Mouse (Mus musculus) cerebellum, postnatal 14 days (tissue): ENCODE results near the gene Pus7l.
"Not testable (repeated sequence)": the region's sequence is repeated elsewhere in the genome, so short reads cannot be mapped to it uniquely, and the experiment has no call there.

Experiments used
- DNase-seq, 2 experiments: peaks; one replicate each; pipeline ENCODE4 v3.0.0; 2021; ENCODE audit warnings: mixed read lengths in 2 of 2

The Pus7l gene

DNA sequence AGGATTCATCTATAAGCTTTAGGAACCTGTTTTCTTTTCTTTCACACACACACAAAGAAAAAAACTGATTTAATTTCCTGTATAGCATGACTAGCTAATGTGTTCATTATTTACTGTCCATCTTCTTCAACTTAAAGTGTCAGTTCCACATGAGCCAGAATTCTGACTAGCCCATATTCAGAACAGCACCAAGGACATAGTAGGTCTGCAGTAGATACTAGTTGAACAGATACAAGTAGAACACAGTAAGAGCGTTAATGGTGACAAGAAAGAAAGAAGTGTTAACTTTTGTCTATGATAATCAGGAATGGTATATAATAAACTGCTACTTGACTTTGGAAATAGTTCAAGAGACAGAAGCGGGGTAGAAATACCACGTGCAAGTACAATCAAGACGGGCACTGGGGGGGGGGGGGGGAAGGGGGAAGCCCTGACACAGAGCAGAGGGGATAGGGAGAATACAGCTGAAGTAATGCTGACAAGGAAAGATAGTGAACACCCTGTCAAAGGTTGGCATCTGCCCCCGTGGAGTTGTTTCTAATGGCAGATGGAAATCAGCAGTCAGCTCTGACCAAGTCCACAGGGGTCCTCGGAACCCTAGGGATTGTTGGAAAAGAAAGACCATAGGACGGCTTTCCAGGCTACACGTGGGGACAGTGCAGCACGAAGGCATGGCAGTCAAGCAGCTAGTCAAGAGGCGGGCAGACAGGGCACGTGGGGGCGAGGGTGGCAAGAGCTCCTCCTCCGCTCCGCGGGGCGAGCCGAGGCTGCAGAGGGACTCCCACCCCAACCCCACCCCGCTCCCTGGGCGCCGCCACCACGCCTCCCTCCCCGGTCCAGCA, 559 bp downstream of the Pus7l start:
- DNase-seq, result no peak

- no peak for DNase-seq
These were observed 4.1 kb downstream of the Pus7l start for GRCm38 (mm10) chr15:94539296-94539695.

DNA sequence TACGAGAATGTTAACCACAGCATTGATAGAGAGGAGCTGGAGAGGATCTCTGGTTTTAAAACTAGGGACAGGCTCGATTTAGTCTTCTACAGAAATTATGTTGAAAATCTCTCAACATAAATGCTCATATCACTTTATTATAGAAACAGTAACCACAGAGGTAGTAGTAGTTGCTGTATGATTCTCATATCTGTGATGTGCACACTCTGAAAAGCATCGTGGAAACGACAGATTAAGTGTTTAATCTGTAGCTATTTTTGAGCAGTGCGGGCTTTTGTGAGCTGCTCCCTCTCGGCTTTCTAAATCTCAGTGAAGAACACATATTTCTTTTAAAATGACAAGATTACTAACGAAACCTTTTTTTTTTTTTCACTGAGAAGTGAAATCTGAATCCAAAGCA, 7.8 kb downstream of the Pus7l start:
- DNase-seq, result no peak

GRCm38 (mm10) chr15:94532956-94533355, 10.4 kb downstream of the Pus7l start:
- DNase-seq, result no peak

- DNase-seq, result no peak
These were observed 11.0 kb downstream of the Pus7l start for GRCm38 (mm10) chr15:94532306-94532705.

- no peak for DNase-seq
These were observed 12.8 kb downstream of the Pus7l start for GRCm38 (mm10) chr15:94530519-94530918.

- DNase-seq, result no peak
These were observed 18.4 kb downstream of the Pus7l start for GRCm38 (mm10) chr15:94524956-94525355.

DNA sequence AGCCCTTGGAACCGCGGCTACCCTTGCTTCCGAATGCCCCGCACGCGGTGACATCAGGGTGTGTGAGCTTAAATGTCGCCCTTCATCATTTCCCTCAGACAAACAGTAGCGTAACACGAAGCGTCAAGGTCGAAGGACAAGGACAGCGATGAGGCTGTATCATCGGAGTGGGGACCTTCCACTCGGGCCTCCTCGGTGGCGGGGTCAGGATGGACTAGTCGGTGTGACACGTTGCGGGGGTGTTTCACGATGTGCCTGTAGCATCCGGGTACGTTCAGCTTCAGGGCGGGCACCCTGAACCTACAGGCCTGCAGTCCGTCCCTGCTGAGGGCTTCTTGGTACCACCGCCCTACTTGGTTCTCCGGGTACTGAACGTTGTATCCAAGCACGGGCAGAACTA, 20.1 kb downstream of the Pus7l start:
- DNase-seq, result no peak

GRCm38 (mm10) chr15:94520959-94521358, 22.4 kb downstream of the Pus7l start:
- DNase-seq, result no peak

- peak; percentile 67 to 68 for DNase-seq
These were observed 23.0 kb downstream of the Pus7l start for GRCm38 (mm10) chr15:94520205-94520900.

- DNase-seq, result no peak
These were observed 25.3 kb downstream of the Pus7l start for GRCm38 (mm10) chr15:94517913-94518491.

DNA sequence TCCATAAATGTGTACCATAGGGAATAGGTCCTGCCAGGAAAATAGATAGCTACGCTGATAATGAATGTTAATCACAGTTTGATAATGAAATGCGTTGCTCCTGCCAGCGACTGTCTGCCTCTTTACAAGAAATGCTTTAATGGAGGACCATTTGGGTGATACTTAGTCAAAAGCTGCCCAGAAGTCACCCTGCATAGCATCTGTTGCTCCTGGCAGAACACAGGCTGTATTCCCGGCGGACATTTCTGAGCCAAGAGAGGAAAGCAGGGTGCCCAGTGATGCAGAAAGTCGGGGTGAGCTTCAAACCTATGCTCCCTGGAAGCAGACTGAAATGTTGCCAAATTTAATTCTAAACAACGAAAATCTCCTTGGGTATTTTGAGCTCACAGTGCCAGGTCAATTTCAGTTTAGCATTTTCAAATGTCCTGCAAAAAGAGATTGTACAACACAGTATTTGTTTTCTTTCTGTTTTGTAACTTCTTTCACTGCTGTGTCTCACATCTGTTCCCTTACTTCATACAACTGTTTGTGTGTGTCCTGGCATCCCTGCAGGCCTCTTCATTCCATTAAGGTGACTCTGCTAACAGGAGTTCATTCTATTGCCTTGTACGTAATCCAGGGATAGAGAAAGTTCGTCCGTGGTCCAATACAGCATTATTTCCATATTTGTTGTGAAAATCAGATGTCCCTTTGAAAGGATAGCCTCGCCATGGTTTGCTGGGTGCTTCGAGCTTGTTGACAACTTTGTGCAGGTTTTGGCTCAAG, 39.7 kb downstream of the Pus7l start:
- DNase-seq, result peak; percentile 52

- no peak for DNase-seq
These were observed 44.1 kb downstream of the Pus7l start for GRCm38 (mm10) chr15:94499260-94499659.

DNA sequence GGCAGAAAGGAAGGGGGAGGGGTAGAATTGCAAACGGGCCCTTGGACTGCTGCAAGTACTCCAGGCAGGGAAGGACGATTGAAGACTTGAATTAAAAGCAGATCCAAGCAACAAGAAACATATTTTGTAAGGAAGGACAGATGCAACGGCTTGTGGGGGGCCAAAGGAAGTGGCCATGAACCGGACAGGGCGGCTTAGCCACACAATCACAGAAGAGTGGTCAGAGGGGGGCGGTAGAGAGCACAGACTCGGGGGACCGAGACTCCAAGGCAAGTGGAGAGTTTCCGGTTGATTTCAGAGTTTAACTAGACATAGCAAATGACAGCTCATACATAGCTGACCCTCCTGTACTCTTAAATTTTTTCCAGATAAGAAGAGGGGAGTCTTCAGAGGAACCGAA, 47.4 kb downstream of the Pus7l start:
- DNase-seq, result peak in 1 of 2 experiments; percentile 34

GRCm38 (mm10) chr15:94494445-94494844, 48.9 kb downstream of the Pus7l start:
- peak in 1 of 2 experiments; percentile 9 for DNase-seq

GRCm38 (mm10) chr15:94489433-94489832, 53.9 kb downstream of the Pus7l start:
- no peak for DNase-seq

GRCm38 (mm10) chr15:94488028-94488427, 55.3 kb downstream of the Pus7l start:
- DNase-seq, result not testable (repeated sequence)

DNA sequence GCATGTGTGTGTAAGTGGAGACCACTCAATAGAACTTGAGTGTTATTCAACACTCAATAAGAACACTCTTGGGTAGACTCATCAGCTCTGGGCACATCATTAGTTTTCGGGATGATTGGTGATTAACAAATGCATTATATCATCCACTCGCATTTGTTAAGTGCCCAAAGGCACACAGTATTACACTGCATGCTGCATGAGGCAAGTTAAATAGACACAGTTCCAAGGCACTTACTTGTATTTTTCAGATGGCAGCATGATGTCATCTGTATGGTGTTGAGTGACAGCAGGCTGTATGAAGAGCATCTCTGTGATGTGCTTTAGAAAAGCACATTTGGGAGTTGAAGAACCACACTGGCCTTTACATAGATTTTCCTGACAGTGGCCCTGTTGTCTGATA, 60.8 kb downstream of the Pus7l start:
- no peak for DNase-seq

DNA sequence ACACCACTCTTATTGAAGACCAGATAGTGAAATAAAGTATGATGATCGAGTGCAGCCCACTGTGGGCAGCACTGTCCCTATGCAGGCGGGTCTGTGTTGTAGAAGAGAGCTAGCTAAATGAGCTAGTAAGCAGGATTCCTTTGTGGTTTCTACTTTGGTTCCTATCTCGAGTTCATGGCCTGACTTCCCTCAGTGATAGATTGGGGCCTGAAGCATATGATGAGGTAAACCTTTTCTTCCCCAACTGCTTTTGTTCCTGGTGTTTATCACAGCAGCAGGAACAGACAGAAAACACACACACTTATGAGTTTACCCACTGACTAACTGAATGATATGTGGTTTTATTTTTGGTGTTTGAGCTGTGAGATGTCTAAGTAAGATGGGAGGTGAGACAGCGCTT, 62.6 kb downstream of the Pus7l start:
- no peak for DNase-seq

- no peak for DNase-seq
These were observed 63.1 kb downstream of the Pus7l start for GRCm38 (mm10) chr15:94480248-94480647.

DNA sequence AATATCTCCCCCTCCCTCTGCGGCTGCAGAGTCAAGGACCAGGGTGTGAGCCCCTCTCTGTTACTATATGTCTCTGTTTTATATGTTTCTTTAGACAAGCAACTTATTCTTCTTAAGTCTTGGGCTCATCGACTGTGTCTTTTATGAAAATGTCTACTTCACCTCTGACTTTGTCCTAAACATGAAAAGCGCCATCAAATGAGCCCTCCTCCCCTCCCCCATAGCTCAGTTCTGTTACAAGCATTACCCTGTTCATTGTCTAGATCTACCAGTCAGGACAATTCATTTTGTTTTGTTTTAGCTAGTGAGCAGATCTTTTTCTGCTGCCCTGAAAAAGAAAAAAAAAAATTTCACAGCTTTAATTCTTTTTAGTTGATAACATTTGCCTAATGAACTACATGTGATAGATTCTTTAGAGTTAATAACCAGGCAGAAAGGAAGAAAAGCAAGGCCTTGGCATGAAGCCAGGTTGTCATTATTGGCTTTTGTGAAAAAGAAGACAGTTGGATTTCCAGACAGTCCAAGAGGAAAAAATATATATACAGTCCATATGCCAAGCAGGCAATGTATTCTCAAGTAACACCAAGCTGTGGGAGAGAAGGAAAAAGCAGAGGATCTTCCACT, 63.7 kb downstream of the Pus7l start:
- no peak for DNase-seq

- no peak for DNase-seq
These were observed 64.6 kb downstream of the Pus7l start for GRCm38 (mm10) chr15:94478706-94479105.

GRCm38 (mm10) chr15:94477287-94477686, 66.1 kb downstream of the Pus7l start:
- no peak for DNase-seq
